Mouse (Mus musculus) C2C12 (cell line): ENCODE measurements around the gene Ndufv3.

Experiments used
- CEBPB ChIP-seq: IDR thresholded peaks from one replicate; pipeline ENCODE4 v1.6.1; 2011; ENCODE audit warnings: low read depth, mild to moderate bottlenecking, control low read depth, moderate library complexity
- CTCF ChIP-seq: IDR thresholded peaks from one replicate; pipeline ENCODE4 v1.5.1; 2011; ENCODE audit not compliant: control insufficient read depth, insufficient read depth, insufficient read length
- FOSL1 ChIP-seq: IDR thresholded peaks from one replicate; pipeline ENCODE4 v1.8.0; 2011; ENCODE audit warnings: mild to moderate bottlenecking, low read length; ENCODE audit not compliant: poor library complexity, insufficient read depth, severe bottlenecking
- MYOD1 ChIP-seq: IDR thresholded peaks from one replicate; pipeline ENCODE4 v1.6.1; 2011; ENCODE audit warnings: low read depth; ENCODE audit not compliant: control insufficient read depth, insufficient read length
- USF1 ChIP-seq: IDR thresholded peaks from one replicate; pipeline ENCODE4 v1.6.1; 2011; ENCODE audit warnings: low read depth, mild to moderate bottlenecking, control low read depth, moderate library complexity

- TF ChIP-seq MYOD1, result no peak
- TF ChIP-seq CTCF, result no peak
- no peak for TF ChIP-seq USF1
- TF ChIP-seq FOSL1, result no peak
- no peak for TF ChIP-seq CEBPB
Measured at GRCm38 (mm10) chr17:31557947-31558542, 38.1 kb downstream of the Ndufv3 start.
